8 mouse cellular contexts compared by ENCODE assay signal in the genomic region with DNA sequence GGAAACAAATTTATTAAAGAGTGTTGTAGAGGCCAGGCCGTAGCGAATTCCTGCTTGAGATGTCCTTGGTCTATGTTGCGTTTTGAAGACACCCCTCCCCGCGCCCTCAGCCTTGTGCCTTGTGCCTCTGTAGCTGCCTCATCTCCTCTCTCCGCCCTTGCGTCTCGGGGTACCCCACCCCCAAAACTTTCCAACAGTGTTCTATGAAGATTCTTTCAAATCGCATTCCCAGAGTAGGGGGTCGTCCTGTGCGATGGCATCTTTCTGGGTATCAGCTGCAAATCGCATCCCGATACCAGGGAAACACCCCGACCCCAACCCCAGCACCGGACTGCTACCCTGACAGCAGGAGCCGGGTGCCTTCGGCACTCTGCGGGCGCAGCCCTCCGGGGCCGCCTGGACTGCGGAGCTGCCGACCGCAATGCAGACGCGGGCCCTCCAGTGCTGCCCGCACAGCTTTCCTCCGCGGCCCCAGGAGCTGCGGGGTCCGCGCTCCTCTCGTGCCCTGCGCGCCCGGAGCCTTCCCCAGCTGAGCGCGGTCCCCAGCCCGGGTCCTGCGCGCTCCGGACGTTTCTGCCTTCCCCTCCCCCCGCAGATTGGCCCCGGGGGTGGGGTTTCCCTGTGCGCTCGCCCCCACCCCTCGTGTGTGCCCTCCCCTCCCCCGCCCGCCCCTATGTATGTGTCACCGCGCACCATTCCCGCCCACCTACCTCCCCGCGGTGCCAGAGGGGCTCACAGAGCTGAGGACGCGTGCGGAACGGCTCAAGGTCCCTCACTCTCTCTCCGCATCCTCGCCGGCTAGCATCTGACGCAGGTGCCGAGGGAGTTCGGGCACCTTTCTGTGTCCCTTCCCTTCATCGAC. TPM values are rescaled to one million over a fixed set of nuclear protein-coding genes. Genes with fewer than 3 reads are reported as not detected.
DNase-seq lines count a peak whose midpoint lies in the region; ATAC-seq and TF ChIP-seq lines count a peak whose summit lies in the region.

No protein-coding gene starts in this region.

- peak overlapping the region; percentile 89 for H3K4me2 ChIP-seq in neural tube, embryonic 11.5 days (ENCODE audit: low read depth)
- peak overlapping the region; percentile 99 for H3K4me2 ChIP-seq in hindbrain, embryonic 15.5 days

- H3K9ac ChIP-seq in neural tube, embryonic 11.5 days (ENCODE audit: low read length): peak overlapping the region; percentile 35; the same call in 1 of the 2 replicates
- peak overlapping the region; percentile 46 for H3K9ac ChIP-seq in hindbrain, embryonic 15.5 days

- no peak for TF ChIP-seq POLR2A in cerebellum, adult 2 months (IDR thresholded peaks at IDR 0.05; ENCODE audit: borderline replicate concordance, insufficient read depth, low read length)

- peaks cover 50% of the 10 kb centered on the region for H3K27me3 ChIP-seq in neural tube, embryonic 11.5 days (ENCODE audit: control insufficient read depth, insufficient read depth, low read length)
- peaks cover 55% of the 10 kb centered on the region for H3K27me3 ChIP-seq in hindbrain, embryonic 15.5 days
- H3K27me3 ChIP-seq in cerebellum, adult 2 months (ENCODE audit: control insufficient read depth, insufficient read depth, low read length): no peaks in the 10 kb centered on the region; the same call in 1 of the 2 replicates

- H3K4me3 ChIP-seq in neural tube, embryonic 11.5 days (ENCODE audit: low read depth, low read length): peak overlapping the region; percentile 54
- peak overlapping the region; percentile 59 for H3K4me3 ChIP-seq in hindbrain, embryonic 15.5 days
- H3K4me3 ChIP-seq in cerebellum, adult 2 months (replicated peaks; ENCODE audit: insufficient read depth, low read depth, low read length): no peak overlapping the region

- 1% methylated on average over 57 of the region's 66 CpGs for WGBS in neural tube, embryonic 11.5 days
- WGBS in hindbrain, embryonic 15.5 days: 1% methylated on average over 53 of the region's 66 CpGs
- WGBS in cerebellum, adult 2 months: 2% methylated on average over 61 of the region's 66 CpGs

- no peaks in the 10 kb centered on the region; the same call in 1 of the 2 replicates for H3K4me1 ChIP-seq in neural tube, embryonic 11.5 days (ENCODE audit: control insufficient read depth, insufficient read depth, low read length)
- H3K4me1 ChIP-seq in hindbrain, embryonic 15.5 days (replicated peaks): peaks cover 21% of the 10 kb centered on the region
- no peaks in the 10 kb centered on the region for H3K4me1 ChIP-seq in cerebellum, adult 2 months (ENCODE audit: control insufficient read depth, insufficient read depth, low read length)

- no peak overlapping the region for H3K27ac ChIP-seq in neural tube, embryonic 11.5 days (ENCODE audit: low read depth, low read length)
- H3K27ac ChIP-seq in hindbrain, embryonic 15.5 days (replicated peaks): no peak overlapping the region
- no peak overlapping the region for H3K27ac ChIP-seq in cerebellum, adult 2 months (ENCODE audit: insufficient read depth, low read length)

- DNase-seq in adrenal gland, adult 18-20 months (ENCODE audit: low spot score in 2 of 2): peak; percentile 8 to 34
- DNase-seq in adrenal gland, adult 8-10 months: no peak
- DNase-seq in neural tube, embryonic 11.5 days (ENCODE audit: low spot score): peak; percentile 43
- no peak for DNase-seq in neural tube, embryonic 10.5 days (ENCODE audit: extremely low spot score, low spot score)
- DNase-seq in retina, embryonic 14.5 days (ENCODE audit: low spot score): peak; percentile 24
- DNase-seq in layer of hippocampus, adult 9-10 months (ENCODE audit: low spot score): no peak
- no peak for DNase-seq in cerebellum, adult 2 months

- ATAC-seq in neural tube, embryonic 11.5 days (ENCODE audit: insufficient read depth, low FRiP score, low TSS enrichment): no peak
- ATAC-seq in hindbrain, embryonic 15.5 days (ENCODE audit: low FRiP score, low read depth): peak; percentile 76

- no peak for TF ChIP-seq CTCF in cerebellum, adult 2 months (IDR thresholded peaks at IDR 0.05; ENCODE audit: borderline replicate concordance, insufficient read depth, low read depth, low read length)

- H3K9me3 ChIP-seq in neural tube, embryonic 11.5 days (ENCODE audit: control insufficient read depth, low read length): no peaks in the 10 kb centered on the region
- H3K9me3 ChIP-seq in hindbrain, embryonic 15.5 days: no peaks in the 10 kb centered on the region

- H3K36me3 ChIP-seq in neural tube, embryonic 11.5 days (ENCODE audit: control insufficient read depth, insufficient read depth, low read length): no peaks in the 10 kb centered on the region
- H3K36me3 ChIP-seq in hindbrain, embryonic 15.5 days: no peaks in the 10 kb centered on the region

RNA-seq across cellular contexts. Expression of a gene that starts 0.5 kb away (rescaled TPM):
- total RNA-seq in adrenal gland, adult 18-20 months (2021): 10 to 100 TPM in 1 of 2 experiments, 1 to 10 TPM in 1; 1.2 to 31.4 TPM
- total RNA-seq in adrenal gland, adult 8-10 months (2022): 100 to 1,000 TPM in 1 of 4 experiments, 10 to 100 TPM in 1, 1 to 10 TPM in 2; 2.1 to 110 (median 45.0) TPM
- polyA plus RNA-seq in neural tube, embryonic 11.5 days (2014; fragmentation: Nextera tagmentation; extraction: Ambion mirVana): 0.44 and 0.93 TPM in 2 replicates
- 0.21 and 0.65 TPM in 2 replicates for polyA plus RNA-seq in hindbrain, embryonic 15.5 days (2015; fragmentation: Nextera tagmentation; extraction: Ambion mirVana)
- polyA plus RNA-seq in cerebellum, adult 2 months (2012; rRNA removed): 3.3 and 5.6 TPM in 2 replicates

Comparison
In these comparisons a context has a peak if more than half of its experiments do, and no peak if none do; other contexts are left out.
1. DNase-seq: peak in adrenal gland, adult 18-20 months (2 of 2), neural tube, embryonic 11.5 days (single experiment) and retina, embryonic 14.5 days (single experiment); none in adrenal gland, adult 8-10 months (single experiment), neural tube, embryonic 10.5 days (single experiment), layer of hippocampus, adult 9-10 months (single experiment) and cerebellum, adult 2 months (0 of 2).